Mouse (Mus musculus): ENCODE measurements around the gene Carmil1.

Carmil1 gene

DNA sequence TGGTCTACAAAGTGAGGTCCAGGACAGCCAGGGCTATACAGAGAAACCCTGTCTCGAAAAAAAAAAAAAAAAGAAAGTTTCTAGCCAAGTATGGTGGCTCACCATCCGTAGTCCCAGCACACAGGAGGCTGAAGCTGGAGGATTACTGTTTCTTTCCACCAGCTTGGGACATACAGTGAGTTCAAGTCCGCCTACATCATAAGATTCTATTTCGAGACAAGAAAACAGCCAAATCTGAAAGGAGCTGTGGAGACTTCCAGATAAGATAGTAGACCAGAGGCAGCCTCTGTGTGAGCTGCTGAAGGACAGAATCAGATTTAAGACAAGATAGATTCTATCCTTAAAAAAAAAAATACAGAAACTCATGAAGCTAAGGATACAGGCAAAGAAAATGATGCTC, 17.0 kb downstream of the Carmil1 start:
- in situ Hi-C loops (cut with MboI; ENCODE audit: low sequenced_read_pairs), result no loop called here

DNA sequence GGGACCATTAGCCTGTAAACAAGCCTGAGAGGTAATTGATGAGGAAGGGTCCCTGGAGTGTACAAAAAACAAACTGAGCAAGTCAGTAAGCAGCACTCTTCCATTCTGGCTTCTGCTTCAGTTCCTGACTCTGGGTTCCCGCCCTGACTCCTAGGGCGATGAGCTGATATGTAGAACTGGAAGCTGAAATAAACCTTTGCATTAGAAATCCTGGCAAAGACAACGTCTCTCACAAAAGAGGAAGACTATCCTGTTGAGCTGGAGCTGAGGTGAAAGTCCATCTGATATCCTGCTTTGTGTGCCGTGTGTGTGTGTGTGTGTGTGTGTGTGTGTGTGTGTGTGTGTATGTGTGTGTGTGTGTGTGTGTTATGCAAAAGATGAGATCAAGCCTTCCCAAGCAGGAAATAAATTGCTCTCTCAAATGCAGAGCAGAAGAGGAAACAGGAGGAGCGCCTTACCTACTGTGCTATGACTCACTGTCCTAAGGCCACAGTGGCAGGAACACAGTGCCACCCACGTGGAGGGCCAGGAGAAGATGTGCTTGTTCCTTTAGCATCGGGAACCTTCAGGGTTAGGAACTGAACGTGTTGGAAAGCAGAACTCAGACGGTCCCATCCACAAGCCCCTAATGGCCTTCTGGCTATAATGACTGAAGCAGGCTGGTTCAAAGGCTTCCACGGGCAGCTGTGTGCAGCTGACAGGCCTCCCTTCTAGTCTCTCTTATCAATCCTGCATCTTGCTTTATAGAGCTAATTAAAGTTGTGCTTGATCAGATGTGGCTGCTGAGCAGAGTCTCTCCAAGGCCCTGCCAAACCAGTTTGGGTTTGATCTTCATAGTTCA, 19.6 kb downstream of the Carmil1 start:
- in situ Hi-C loops (cut with MboI; ENCODE audit: low sequenced_read_pairs), result no loop called here

DNA sequence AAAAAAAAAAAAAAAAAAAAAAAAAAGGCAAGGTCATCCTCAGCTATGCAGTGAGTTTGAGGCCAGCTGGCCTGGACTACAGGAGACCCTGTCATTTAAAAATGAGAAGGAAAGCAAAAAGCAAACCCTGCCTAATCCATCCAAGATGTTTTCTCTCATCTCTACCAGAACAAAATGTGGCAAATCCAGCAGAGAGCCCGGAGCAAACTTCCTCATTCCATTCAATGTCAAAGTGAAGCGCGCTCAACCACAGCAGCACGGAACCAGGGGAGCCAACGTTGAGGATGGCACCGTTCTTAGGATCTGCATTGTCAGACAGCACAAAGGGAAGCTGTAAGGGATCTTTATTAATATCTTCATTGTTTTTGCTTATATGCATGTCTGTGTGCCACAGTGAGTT, 22.8 kb downstream of the Carmil1 start:
- in situ Hi-C loops (cut with MboI; ENCODE audit: low sequenced_read_pairs), result no loop called here

DNA sequence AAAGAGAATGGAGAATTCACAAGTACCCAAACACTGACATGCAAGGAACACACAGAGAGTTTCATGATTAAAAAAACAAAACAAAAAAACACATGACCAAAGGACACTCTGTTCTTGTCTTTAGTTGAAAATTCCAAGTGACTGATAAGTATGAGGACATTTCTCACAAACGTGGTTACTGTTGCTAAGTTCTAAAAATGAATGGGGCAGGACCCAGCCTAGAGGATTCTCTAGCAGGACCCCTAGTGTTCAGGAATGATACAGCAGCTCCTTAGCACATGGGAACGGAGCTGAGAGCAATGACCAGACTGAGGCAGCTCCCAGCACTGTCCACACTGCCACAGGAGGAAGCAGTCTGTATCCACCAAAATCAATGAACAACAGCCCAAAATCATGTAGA, 26.6 kb downstream of the Carmil1 start:
- in situ Hi-C loops (cut with MboI; ENCODE audit: low sequenced_read_pairs), result no loop called here

DNA sequence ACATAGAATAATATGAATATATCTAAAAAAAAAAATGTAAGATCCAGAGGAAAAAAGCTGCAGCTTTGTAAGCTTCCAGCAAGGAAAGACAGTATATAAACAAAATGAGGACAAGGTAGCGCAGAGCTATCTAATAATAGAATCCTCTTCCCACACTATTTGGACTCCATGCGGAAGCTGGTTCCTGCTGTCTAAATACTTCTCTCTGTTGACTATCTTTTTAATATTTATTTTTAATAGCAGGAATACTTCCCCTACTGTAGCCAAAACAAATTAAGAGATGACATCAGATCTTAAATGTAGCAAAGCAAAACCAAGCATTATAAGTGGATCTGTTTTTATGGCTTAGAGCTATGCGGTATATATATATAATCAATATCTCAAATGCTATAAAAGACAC, 27.0 kb downstream of the Carmil1 start:
- in situ Hi-C loops (cut with MboI; ENCODE audit: low sequenced_read_pairs), result no loop called here

DNA sequence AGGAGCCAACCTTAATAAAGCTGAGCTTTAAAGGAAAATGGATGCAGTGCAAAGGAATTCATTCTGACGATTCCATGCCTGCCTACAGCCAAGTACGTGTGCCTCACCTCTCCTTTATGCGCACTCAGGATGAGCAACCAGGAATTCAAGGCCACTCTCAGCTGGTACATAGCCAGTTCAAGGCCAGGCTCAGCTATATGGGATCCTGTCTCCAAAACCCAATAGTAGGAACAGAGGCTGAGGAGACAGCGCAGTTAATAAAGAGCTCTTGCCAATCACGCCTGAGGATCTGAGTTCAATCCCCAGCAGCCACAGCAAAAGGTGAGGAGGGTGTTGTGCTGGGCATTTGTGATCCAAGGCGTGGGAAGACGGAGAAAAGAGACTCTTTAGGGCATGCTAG, 29.4 kb downstream of the Carmil1 start:
- in situ Hi-C loops (cut with MboI; ENCODE audit: low sequenced_read_pairs), result no loop called here

DNA sequence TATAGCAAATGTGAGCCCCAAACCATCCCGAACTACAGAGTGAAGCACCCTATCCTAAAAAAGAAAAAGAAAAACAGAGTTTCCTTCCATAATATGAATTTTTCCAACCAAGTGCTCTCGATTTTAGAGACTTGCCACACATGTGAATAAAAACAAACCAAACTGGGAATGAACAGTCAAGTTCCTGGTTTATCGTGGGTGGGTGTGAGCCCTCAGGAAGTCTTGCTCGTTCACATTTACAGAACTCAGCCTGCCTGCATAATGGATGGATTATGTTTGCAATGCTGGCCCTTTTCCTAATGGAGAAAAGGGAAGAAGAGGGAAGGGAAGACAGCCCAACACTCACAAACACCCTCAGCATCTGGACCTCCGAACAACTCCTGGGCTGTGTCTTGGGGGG, 32.7 kb downstream of the Carmil1 start:
- in situ Hi-C loops (cut with MboI; ENCODE audit: low sequenced_read_pairs), result no loop called here

DNA sequence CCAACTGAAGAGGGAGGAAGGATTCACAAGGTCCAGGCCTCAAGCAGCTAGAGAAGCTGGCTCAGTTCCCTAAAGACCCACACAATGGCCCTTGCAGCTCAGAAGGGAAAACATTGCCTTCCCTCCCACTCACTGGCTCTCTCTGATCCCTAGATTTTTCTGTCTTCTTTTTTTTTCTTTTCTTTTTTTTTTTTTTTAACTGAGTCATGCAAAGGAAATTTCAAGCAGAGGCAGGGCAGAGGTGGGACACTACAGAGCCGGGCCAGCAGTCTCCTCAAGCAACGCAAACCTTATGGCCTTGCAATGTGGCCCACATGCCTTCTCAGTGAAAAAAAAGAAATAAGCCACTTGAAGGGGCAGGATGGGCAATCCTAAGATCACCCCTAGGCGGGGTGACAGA, 33.2 kb downstream of the Carmil1 start:
- in situ Hi-C loops (cut with MboI; ENCODE audit: low sequenced_read_pairs), result no loop called here

DNA sequence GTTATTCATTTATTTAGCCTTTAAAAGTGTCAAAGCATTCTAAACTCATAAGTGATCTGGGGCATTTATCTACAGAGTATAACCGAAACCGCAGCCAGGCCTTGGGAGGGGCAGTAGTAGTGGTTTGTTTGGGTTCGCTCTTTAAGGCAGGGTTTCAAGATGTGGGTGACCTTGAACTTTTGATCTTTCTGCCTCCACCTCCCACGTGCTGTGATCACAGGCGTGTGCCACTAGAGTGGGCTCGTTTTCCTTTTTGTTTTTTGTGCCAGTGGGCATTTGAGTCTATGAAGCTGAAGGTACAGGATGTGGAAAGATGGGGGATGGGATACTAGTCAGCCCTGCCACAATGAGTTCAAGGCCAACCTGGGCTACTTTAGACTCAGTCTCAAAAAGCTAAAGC, 34.3 kb downstream of the Carmil1 start:
- in situ Hi-C loops (cut with MboI; ENCODE audit: low sequenced_read_pairs), result no loop called here

DNA sequence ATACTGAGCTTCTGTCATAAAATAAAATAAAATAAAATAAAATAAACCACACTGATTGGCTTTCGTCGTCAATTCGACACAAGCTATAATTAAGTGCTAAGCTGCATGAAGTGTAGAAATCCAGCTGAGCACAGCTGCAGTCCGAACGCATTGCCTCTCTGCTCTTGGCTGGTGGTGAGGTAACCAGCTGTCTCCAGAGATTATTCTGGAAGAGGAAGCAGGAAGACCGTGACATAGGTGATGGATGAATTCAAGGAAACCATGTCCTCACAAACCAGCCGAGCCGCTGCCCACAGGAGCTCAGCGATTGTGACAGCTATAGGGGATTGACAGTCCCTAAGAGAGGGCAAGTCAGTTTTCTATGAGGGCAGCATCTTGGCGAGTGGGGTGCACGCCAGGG, 36.0 kb downstream of the Carmil1 start:
- in situ Hi-C loops (cut with MboI; ENCODE audit: low sequenced_read_pairs), result no loop called here

DNA sequence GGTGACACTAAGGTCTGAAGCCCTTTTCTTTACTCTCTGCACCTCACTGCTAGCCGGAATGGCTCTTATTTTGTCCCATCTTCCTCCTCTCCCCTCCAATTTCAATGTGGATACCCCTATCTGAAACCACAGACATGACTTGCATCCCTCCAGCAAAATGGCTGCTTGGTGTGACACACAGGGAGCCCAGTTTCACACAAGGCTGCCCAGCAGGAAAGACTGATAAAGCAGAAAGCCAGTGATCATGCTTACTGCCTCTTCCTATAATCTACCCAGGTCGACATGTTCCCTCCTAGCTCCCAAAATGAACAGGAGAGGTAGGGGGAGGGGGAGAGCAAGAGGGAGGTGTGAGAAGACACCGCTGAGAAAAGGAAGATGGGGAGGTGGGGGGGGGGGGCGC, 36.6 kb downstream of the Carmil1 start:
- in situ Hi-C loops (cut with MboI; ENCODE audit: low sequenced_read_pairs), result no loop called here

DNA sequence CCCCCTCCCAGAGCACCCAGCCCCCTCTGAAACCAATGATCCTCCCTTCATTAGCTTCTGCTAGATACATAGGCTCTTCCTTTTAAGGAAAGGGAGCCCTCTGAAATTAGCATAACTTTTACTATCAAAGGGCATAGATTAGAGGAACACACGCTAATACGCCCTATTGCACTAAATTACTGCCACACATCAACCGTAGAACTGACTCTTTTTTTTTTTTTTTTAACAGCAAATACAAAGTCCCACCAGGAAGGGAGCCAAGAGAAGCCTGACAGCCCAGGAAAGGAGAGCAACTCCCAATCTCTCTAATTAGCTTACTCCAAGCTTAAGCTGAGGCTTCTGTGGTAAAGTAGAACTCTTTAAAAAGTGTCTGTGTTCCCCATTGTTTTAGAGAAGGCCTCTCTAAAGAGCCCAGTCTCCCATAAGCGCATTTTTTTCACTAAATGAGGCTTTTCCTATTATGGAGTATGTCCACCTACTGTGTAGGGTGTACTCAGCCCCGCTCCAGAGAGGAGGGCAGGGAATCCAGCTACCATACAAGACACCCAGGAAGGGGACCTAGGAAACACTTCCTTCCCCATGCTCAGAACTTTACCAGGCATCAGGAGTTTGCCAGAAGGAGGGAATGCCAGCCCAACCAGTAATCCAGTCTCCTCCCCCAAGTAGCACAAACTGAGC, 38.0 kb downstream of the Carmil1 start:
- in situ Hi-C loops (cut with MboI; ENCODE audit: low sequenced_read_pairs), result no loop called here

DNA sequence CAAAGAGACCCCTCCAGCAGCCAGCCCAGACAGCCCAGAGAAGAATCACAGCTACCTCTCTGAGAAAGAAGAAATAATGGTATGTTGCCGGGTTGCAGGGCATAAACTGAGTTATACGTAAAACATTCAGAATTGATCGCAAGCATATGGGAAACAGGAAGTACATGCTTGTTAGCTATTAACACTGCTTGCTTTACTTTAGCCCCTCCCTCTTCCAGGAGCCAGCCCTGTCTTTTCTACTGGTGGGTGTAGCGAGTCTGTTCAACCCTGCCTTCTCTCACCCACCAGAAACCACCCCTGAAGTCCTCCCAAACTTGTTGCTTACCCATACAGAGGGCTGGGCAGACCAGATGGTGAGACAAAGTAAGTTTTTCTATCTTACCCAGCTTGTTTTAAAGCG, 39.4 kb downstream of the Carmil1 start:
- in situ Hi-C loops (cut with MboI; ENCODE audit: low sequenced_read_pairs), result no loop called here

DNA sequence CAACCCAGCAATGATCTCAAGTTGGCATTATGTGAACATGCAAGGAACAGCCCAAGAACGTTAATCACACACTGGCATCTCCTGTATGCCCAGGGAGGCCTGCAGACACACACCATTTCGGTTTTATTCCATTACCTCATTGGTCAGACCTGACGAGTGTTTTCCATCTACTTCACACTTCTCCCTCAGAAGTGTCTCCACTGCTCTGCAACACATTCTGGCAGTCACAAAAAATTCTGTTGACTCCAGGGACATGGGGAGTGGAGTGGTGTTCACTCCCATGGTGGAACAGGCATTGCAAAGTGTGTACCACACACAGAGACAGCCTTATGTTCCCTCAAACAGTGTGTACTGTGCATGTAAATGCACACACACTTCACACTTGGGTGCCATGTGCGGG, 40.2 kb downstream of the Carmil1 start:
- in situ Hi-C loops (cut with MboI; ENCODE audit: low sequenced_read_pairs), result no loop called here

DNA sequence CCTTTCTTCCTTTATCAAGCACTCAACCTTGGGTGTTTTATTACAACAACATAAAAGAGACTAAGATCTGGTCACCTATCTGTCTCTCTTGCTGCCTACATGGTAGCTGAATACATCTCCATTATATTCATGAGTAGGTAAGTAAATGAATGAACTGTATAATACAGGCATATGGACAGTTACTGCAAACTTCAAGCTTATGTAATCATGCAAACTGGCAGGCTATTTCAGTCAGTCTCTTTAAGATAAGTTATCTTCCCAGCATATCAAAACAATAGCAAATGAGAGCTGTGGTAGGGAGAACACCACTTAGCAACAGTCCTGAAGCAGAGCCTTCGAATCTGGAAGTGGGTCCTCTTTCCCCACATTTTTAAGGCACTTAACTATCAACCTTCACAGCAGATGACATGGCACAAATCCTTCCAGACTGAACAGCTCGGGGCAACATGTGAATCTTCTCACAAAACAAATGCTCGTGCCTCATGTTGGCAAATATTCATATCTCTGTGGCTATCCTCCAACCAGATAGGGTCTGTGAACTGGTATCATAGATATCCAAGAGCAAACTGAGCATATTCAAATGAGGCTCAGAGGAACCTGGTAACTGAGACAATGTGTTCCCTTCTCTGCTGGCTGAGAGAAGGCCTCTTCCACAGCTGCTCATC, 42.0 kb downstream of the Carmil1 start:
- in situ Hi-C loops (cut with MboI; ENCODE audit: low sequenced_read_pairs), result no loop called here

DNA sequence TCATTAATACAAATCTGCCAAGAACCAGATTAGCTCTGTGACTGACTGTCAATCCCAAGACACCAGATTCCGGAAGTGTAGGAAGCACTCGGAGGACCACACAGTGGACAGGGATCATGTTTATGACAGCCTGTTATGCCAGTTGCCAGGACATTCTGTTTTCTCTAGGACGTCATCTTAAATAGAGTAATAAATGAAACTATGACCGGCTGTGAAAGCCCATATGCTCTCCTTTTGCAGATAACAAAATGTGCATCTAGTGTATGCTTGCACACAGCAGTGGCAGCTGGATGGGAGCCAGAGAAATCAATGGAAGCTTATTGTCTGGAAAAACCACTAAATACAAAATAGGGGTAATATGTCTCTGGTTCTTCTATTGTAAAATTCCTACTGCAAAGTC, 43.9 kb downstream of the Carmil1 start:
- in situ Hi-C loops (cut with MboI; ENCODE audit: low sequenced_read_pairs), result no loop called here

DNA sequence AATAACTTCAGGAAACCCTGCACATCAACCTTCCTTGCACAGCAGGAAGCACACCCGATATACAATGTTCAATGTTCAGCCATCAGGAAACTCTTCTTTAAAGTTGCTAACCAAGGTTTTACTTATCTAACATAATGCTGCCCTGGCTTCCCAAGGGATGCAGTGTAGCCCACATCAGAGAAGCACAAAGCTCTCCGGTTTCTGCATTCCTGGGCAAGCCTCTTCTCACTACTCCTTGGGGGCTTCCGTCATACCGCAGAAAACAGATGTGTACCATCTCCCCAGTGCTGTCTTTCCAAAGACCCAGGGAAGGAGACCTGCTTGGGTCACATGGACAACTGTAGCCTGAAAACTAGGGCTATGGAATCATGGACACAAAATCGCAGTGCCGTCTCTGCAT, 47.8 kb downstream of the Carmil1 start:
- in situ Hi-C loops (cut with MboI; ENCODE audit: low sequenced_read_pairs), result no loop called here

DNA sequence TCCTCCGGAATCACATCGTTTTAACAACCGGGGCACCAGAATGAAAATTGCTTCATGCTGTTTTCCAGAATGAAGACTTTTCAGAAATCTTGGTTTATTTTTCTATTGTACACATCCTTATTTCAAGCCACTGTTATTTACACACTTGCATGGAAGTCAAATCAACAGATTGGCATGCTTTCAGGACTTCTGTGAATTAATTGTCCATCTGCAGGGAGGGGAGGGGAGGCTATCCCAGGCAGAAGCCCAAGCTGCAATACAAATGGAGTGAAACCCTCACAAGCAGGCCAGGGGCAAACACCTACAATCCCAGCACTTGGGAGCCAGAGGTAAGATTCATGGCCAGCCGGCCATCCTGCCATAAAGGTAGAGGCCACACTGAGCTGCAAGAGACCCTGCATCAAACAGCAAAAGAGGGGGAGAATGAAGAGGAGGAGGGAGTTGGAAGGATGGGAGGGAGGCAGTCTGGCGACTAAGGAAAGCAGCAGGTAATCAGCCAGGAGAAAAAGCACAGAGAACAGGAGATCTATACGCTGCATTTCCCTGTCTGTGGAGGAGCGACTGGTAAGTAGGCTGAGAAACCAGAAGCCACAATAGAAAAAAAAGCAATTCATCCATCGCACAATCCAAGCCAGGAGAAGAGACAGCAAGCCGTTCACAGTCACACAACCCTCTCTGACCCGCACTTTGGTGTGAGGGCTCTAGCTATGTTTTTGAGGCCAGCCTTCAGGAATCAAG, 48.7 kb downstream of the Carmil1 start:
- in situ Hi-C loops (cut with MboI; ENCODE audit: low sequenced_read_pairs), result no loop called here

DNA sequence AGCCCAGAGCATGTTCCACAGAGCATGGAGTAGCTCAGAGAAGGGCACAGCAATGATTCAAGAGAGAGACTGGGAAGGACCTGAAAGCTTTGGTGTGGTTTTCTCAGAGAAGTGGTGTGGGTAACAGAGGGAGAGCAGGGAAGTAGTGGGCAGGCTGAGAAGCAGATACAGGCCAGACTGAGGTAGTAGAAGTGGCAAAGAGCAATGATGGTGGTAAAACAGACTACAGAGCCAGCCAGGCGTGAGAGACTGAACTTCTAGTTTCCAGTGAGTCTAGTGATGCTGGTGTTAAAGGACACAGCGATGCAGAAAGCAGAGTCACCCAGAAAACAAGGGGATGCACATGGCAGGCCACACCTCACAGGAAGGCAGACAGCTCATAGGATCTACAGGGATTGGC, 49.4 kb downstream of the Carmil1 start:
- in situ Hi-C loops (cut with MboI; ENCODE audit: low sequenced_read_pairs), result no loop called here

DNA sequence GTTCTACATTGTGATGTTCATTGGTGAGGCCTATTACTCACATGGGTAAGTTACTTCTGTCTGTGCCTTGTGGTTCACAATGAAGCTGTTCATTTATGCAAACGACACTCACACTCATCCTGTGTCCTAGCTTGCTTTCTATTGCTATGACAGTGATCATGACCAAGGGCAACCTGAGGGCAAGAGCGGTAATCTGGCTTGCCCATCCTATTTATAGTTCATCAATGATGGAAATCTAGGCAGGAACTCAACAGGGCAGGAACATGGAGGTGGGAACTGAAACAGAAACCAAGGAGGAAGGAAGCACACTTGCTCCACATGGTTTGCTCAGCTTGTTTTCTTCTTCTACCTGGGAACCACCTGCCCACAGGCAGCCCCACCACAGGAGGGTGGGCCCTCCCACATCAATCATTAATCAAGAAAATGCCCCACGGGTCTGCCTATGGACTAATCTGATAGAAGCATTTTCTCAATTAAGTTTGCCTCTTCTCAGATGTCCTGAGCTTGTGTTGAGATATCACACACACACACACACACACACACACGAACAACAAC, 50.0 kb downstream of the Carmil1 start:
- in situ Hi-C loops (cut with MboI; ENCODE audit: low sequenced_read_pairs), result no loop called here
